Mouse (Mus musculus) midbrain, embryonic 14.5 days (tissue): ENCODE results near the gene Hoxc5. TPM values are rescaled to one million over a fixed set of nuclear protein-coding genes. Genes with fewer than 3 reads are reported as not detected.

Experiments used
- ATAC-seq: fragments of 200-750 bp; cut with Nextera tagmentation; 2 replicates; pipeline ENCODE4 v1.8.0; 2017; ENCODE audit warnings: moderate number of reproducible peaks, moderate library complexity; ENCODE audit not compliant: low FRiP score, low TSS enrichment
- DNase-seq: peaks from one replicate; pipeline ENCODE4 v3.0.0-alpha.2; 2015
- H3K27ac ChIP-seq: fragments of 300-500 bp; sonication (generic); replicated peaks from 2 replicates; pipeline ENCODE4 v1.5.1; 2014; ENCODE audit warnings: mild to moderate bottlenecking, low read depth, low read length, moderate library complexity
- H3K27me3 ChIP-seq: fragments of 300-500 bp; sonication (generic); 2 replicates; pipeline ENCODE4 v1.6.1; 2014; ENCODE audit warnings: low read length, control low read depth, mixed read lengths; ENCODE audit not compliant: control insufficient read depth, insufficient read depth
- H3K36me3 ChIP-seq: fragments of 300-500 bp; sonication (generic); 2 replicates; pipeline ENCODE4 v1.6.1; 2014; ENCODE audit warnings: low read length, control low read depth; ENCODE audit not compliant: control insufficient read depth, insufficient read depth
- H3K4me1 ChIP-seq: fragments of 300-500 bp; sonication (generic); 2 replicates; pipeline ENCODE4 v1.6.1; 2014; ENCODE audit warnings: mild to moderate bottlenecking, antibody characterized with exemption, low read length, control low read depth; ENCODE audit not compliant: control insufficient read depth, insufficient read depth
- H3K4me2 ChIP-seq: fragments of 300-500 bp; sonication (generic); 2 replicates; pipeline ENCODE4 v1.6.1; 2014; ENCODE audit warnings: mild to moderate bottlenecking, low read length, moderate library complexity
- H3K4me3 ChIP-seq: fragments of 300-500 bp; sonication (generic); replicated peaks from 2 replicates; pipeline ENCODE4 v1.5.1; 2014; ENCODE audit warnings: low read depth, low read length
- H3K9ac ChIP-seq: fragments of 300-500 bp; sonication (generic); replicated peaks from 2 replicates; pipeline ENCODE4 v1.6.1; 2014; ENCODE audit warnings: mild to moderate bottlenecking, low read length, moderate library complexity
- H3K9me3 ChIP-seq: fragments of 300-500 bp; sonication (generic); 2 replicates; pipeline ENCODE4 v1.6.1; 2016; ENCODE audit warnings: low read length, control low read depth, mixed read lengths; ENCODE audit not compliant: control insufficient read depth
- WGBS: fragments of 180-500 bp; shearing (Covaris S2); extraction: QIAGEN DNeasy Blood & Tissue Kit; methylation state at CpG from one replicate; pipeline ENCODE4 v1.1.7; 2014; 5-methylcytosine and 5-hydroxymethylcytosine counted together
- polyA plus RNA-seq: library from polyadenylated mRNA; unstranded; fragments of >200 nt; fragmentation: Nextera tagmentation; extraction: Ambion mirVana; gene quantifications from 2 replicates; pipeline ENCODE4 v1.2.1, GENCODE M21; 2014

Gene Hoxc5
- polyA plus RNA-seq, 1 experiment from 2014 or later: 0.12 TPM

DNA sequence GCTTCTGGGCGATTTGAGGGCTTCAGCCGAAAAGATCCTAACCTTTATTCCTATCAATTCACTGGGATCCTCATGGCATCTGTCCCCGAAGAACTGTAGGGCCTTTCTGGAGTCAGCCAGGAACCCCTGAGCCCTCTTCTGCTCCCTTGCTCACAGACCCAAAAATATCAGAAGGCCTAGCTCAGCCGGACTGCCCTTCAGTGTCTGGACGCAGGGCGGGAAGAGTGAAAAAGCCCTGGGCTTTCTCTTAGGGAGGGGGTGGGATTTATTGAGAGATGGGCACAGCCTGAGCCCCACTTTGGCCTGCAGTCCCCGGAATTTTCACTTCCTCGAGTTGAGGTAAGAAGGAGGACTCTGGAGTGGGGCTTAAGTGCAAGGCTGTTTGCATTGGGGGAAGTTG, 4.0 kb upstream of the Hoxc5 start:
- Histone ChIP-seq H3K36me3 (no peaks in the 10 kb centered on the region), H3K27me3 (peaks cover 95% of the 10 kb centered on the region), H3K4me1 (no peaks in the 10 kb centered on the region), H3K4me2 (no peak overlapping the region), H3K27ac (no peak overlapping the region), H3K9ac (no peak overlapping the region), H3K9me3 (no peaks in the 10 kb centered on the region), H3K4me3 (no peak overlapping the region)
- 2% methylated on average over 8 of the region's 8 CpGs for WGBS
- DNase-seq: no peak
- ATAC-seq: no peak

DNA sequence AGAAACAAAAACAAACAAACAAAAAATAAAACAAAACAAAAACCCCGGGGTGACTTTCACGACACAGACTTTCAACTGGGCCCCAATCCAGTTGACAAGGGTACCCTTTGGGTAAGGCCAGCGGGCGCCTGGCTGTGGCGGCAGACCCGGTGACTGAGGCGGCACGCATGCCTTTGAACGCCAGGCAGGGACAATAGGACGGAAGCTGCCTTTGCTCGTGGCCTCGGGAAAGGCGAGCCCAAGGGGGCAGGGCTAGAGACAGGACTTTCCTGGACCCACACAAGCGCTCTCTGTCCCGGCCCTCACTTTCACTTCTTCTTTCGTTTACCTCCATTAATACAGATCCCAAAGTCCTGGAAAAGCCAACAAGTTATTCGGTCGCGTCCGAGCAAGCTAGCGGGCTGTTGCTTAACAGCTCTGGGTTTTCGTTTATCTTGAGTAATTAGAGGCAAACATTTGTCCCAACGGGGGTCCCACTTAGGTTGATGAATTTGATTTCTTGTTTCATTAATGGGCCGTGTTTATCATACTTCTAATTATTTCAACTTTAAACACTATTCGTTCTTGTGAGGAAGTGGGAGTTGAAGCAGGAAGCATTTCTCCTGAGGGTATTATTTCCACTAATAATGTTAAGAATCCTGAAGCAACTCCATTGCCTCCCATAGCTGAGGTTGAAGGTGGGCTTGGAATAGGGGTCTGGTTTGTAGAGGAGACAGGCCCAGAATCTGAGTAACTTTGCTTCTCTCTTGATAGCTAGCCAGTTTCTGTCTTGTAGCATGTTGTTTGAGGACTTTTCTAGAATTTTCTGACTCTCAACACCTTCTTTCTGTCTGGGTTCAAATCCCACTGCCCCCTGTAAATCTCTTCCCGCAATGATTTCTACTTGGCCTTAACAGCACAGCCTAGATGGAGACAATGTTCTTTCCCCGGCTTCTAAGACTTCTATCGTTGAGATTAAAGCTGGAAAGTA, 3.3 kb upstream of the Hoxc5 start:
- Histone ChIP-seq H3K9ac (no peak overlapping the region), H3K36me3 (no peaks in the 10 kb centered on the region), H3K4me2 (no peak overlapping the region), H3K9me3 (no peaks in the 10 kb centered on the region), H3K27me3 (peaks cover 95% of the 10 kb centered on the region), H3K4me1 (no peaks in the 10 kb centered on the region), H3K4me3 (no peak overlapping the region), H3K27ac (no peak overlapping the region)
- 2% methylated on average over 28 of the region's 28 CpGs for WGBS
- no peak for ATAC-seq
- DNase-seq: no peak

DNA sequence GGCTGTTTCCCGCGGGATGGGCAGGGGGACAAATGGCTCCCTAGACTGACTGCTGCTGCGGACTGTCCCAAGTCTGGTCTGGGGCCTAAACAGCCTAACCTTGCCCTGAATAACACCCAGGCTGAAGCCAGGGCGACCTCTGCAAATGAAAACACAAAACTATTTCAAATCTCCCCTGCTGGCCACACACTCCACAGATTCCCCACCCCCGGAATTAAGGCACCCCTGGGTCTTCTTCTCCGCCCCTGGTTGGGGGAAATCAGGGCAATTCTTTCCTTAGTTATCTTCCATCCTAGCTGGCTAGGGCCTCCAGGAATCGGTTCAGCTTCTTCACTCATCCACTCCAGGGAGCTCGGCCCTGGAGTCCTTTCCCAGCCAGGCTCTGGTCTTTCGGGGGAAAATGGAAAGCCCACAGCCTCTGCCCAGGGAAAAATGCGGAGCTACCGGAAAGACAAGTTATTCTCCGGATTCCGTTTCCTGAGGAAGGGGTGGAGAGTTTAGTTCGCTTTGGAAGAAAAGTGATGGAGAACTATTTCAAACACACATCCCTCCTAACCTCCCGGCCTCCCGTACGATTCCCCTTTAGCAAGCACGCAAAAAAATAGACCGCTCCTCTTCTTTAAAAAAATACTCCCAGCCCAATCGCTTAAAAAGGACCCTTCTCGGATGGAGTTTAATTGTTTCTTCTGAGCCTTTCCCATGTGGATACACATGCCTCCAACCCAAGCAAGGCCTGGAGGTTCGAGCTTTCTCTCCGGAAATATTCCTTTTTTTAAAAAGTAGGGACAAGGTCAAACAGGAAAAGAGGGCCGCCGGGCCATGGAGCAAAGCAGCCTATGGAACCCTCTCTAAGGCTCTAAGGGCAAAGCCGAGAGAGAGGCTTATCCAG, 2.0 kb upstream of the Hoxc5 start:
- Histone ChIP-seq H3K4me2 (no peak overlapping the region), H3K36me3 (no peaks in the 10 kb centered on the region), H3K9ac (no peak overlapping the region), H3K27ac (no peak overlapping the region), H3K4me1 (no peaks in the 10 kb centered on the region), H3K9me3 (no peaks in the 10 kb centered on the region), H3K4me3 (no peak overlapping the region), H3K27me3 (peaks cover 97% of the 10 kb centered on the region)
- no peak for ATAC-seq
- no peak for DNase-seq
- 3% methylated on average over 26 of the region's 26 CpGs for WGBS

DNA sequence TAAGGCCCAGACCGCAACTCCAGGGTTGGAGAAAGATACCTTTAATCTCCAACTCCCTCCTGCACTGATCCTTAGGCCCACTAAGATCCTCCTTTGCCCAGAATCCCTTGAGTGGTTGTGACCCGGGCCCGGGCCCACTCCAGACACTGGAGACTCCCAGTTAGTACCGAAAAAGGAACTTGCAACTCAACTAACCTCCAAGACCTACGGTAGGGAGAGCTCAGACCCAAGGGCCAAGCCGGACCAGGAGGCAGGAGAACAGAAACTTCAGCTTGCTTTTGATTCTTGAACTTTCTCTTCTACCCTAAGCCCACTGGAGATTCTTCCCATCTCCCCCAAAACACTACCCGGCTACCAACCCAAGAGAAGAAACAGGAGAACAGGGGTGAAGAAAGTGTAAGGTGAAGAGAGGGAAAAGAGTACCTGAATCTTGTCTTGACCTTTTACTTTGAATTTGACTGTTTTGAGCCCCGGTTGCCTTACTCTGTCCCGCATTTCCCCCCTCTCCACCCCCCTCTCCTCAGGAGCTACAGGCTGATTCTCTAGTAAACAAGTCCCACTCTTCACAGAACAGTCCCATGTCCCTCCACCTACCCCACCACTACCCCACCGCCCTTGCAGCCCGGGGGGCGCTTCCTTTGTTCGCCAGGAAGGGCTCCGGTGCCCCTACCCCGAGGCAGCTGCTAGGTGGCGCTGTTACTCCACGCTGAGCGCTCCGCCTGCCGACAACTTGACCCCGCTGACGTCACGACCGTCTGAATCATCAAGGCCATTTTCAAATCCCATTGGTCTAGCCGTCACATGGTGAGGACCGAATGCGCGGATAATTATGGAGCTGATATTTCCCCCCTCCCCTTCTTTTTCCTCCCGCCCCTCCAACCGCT, 1.1 kb upstream of the Hoxc5 start:
- Histone ChIP-seq H3K27ac (no peak overlapping the region), H3K9me3 (no peaks in the 10 kb centered on the region), H3K27me3 (peaks cover 97% of the 10 kb centered on the region), H3K36me3 (no peaks in the 10 kb centered on the region), H3K9ac (no peak overlapping the region), H3K4me3 (no peak overlapping the region), H3K4me1 (no peaks in the 10 kb centered on the region), H3K4me2 (no peak overlapping the region)
- WGBS: 3% methylated on average over 29 of the region's 30 CpGs
- DNase-seq (peak; percentile 81), ATAC-seq (peak; percentile 48; the same call in 1 of the 2 replicates)

DNA sequence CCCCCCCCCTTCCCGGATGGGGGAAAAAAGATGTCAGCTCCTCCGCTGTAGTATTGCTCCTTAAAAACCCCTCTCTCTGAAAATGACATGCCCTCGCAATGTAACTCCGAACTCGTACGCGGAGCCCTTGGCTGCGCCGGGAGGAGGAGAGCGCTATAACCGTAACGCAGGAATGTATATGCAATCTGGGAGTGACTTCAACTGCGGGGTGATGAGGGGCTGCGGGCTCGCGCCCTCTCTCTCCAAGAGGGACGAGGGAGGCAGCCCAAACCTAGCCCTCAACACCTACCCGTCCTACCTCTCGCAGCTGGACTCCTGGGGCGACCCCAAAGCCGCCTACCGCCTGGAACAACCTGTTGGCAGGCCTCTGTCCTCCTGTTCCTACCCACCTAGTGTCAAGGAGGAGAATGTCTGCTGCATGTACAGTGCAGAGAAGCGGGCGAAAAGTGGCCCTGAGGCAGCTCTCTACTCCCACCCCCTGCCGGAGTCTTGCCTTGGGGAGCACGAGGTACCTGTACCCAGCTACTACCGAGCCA, 399 bp upstream of the Hoxc5 start, which contains the start of gene Hoxc10:
Gene Hoxc10, plus strand, starts transcription at position 21 of the 536 bp plus-strand sequence.
- Histone ChIP-seq H3K4me1 (no peaks in the 10 kb centered on the region), H3K27me3 (peaks cover 97% of the 10 kb centered on the region)

GRCm38 (mm10) chr15:102967511-102968397, 511 bp downstream of the Hoxc5 start:
- no peak overlapping the region for H3K4me2 ChIP-seq
- H3K36me3 ChIP-seq: no peaks in the 10 kb centered on the region
- H3K27me3 ChIP-seq: peaks cover 99% of the 10 kb centered on the region
- DNase-seq (no peak), ATAC-seq (no peak)
- no peak overlapping the region for H3K27ac ChIP-seq
- WGBS: 2% methylated on average over 34 of the region's 34 CpGs
- no peaks in the 10 kb centered on the region for H3K9me3 ChIP-seq
- no peak overlapping the region for H3K9ac ChIP-seq
- H3K4me3 ChIP-seq: no peak overlapping the region
- H3K4me1 ChIP-seq: no peaks in the 10 kb centered on the region

More for the DNA sequence above, 399 bp upstream of the Hoxc5 start, which contains the start of gene Hoxc10:
- H3K4me3 ChIP-seq: no peak within 1 kb of the TSS
- no peaks in the 10 kb centered on the region for H3K36me3 ChIP-seq
- no peak for DNase-seq
- no peaks in the 10 kb centered on the region for H3K9me3 ChIP-seq
- no peak within 1 kb of the TSS for H3K27ac ChIP-seq
- 5% methylated on average over 27 of the region's 27 CpGs for WGBS
- H3K4me2 ChIP-seq: no peak within 1 kb of the TSS
- ATAC-seq: no peak
- no peak within 1 kb of the TSS for H3K9ac ChIP-seq

DNA sequence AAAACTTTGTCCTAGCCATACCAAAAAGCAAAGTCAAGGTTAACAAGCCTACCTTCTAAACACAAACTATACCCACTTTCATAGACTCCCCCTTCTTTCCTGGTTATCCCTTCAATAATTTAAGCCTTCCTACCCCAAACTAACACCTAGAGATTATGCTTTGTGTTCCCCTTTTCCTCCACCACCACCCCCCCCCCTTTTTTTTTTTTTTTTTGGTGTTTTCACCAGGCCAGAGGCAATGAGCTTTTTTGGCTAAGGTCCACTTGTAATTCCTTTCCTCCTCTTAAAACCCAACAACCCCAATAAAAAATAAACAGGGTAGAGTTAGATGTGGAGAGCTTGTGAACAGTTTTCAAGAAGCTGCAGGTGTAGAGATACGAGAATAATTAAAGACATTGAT, 2.1 kb downstream of the Hoxc5 start:
- no peak overlapping the region for H3K27ac ChIP-seq
- no peaks in the 10 kb centered on the region for H3K4me1 ChIP-seq
- no peak for ATAC-seq
- DNase-seq: no peak
- WGBS: 38% methylated on average over 1 of the region's 1 CpGs
- no peak overlapping the region for H3K4me2 ChIP-seq
- no peaks in the 10 kb centered on the region for H3K9me3 ChIP-seq
- peaks cover 99% of the 10 kb centered on the region for H3K27me3 ChIP-seq
- H3K9ac ChIP-seq: no peak overlapping the region
- H3K36me3 ChIP-seq: no peaks in the 10 kb centered on the region
- no peak overlapping the region for H3K4me3 ChIP-seq
